Mouse (Mus musculus): ENCODE measurements at regions not wholly inside any gene's neighbourhood (a gene's known extent, or its start where the extent isn't known, plus 50 kb on each side); places are given as distances from the start of the nearest gene placed in this dataset.

- Histone ChIP-seq H3K4me1 (ENCODE audit: control insufficient read depth, insufficient read depth, low read length) (no peaks in the 10 kb centered on the region), H3K4me3 (ENCODE audit: low read depth, low read length) (no peak overlapping the region), H3K36me3 (ENCODE audit: control insufficient read depth, insufficient read depth, low read length) (no peaks in the 10 kb centered on the region), H3K9ac (ENCODE audit: low read depth, low read length) (no peak overlapping the region), H3K4me2 (ENCODE audit: low read depth, low read length) (no peak overlapping the region), H3K27me3 (replicated peaks; ENCODE audit: control insufficient read depth, insufficient read depth, low read length) (no peaks in the 10 kb centered on the region), H3K27ac (replicated peaks; ENCODE audit: low read depth, low read length) (no peak overlapping the region), H3K9me3 (ENCODE audit: control insufficient read depth, low read length) (no peaks in the 10 kb centered on the region)
- 87% methylated on average over 5 of the region's 5 CpGs for WGBS
- ATAC-seq (ENCODE audit: low read depth) (no peak), DNase-seq (ENCODE audit: low spot score) (no peak)
Measured at GRCm38 (mm10) chr15:60089921-60090320, 73.5 kb upstream of the 4933412E24Rik start.

- no peaks in the 10 kb centered on the region for H3K36me3 ChIP-seq (ENCODE audit: control insufficient read depth, insufficient read depth, low read length)
- H3K4me1 ChIP-seq (ENCODE audit: control insufficient read depth, insufficient read depth, low read length): no peaks in the 10 kb centered on the region
- no peak overlapping the region for H3K27ac ChIP-seq (replicated peaks; ENCODE audit: low read depth, low read length)
- ATAC-seq (ENCODE audit: low read depth) (no peak), DNase-seq (ENCODE audit: low spot score) (no peak)
- no peak overlapping the region for H3K4me3 ChIP-seq (ENCODE audit: low read depth, low read length)
- no peaks in the 10 kb centered on the region for H3K9me3 ChIP-seq (ENCODE audit: control insufficient read depth, low read length)
- WGBS: 83% methylated on average over 10 of the region's 10 CpGs
- H3K9ac ChIP-seq (ENCODE audit: low read depth, low read length): no peak overlapping the region
- H3K4me2 ChIP-seq (ENCODE audit: low read depth, low read length): no peak overlapping the region
- no peaks in the 10 kb centered on the region for H3K27me3 ChIP-seq (replicated peaks; ENCODE audit: control insufficient read depth, insufficient read depth, low read length)
Measured at GRCm38 (mm10) chr15:60088964-60089899, 72.8 kb upstream of the 4933412E24Rik start.
